Mouse (Mus musculus) erythroblast, embryonic 14.5 days (primary cell): ENCODE data around the gene Tubb1.

ENCODE experiments used
- GATA1 ChIP-seq: IDR thresholded peaks from 2 replicates; pipeline ENCODE4 v1.6.1; 2012; ENCODE audit warnings: low read length, inconsistent platforms, mixed read lengths
- TAL1 ChIP-seq: IDR thresholded peaks from 3 replicates; pipeline ENCODE4 v1.6.1; 2012; ENCODE audit warnings: low read length, inconsistent platforms, mixed read lengths

GRCm38 (mm10) chr2:174415731-174416310, 34.7 kb upstream of the Tubb1 start, which contains the start of gene Nelfcd:
- TF ChIP-seq GATA1 (no peak), TAL1 (no peak)
